Mouse (Mus musculus) heart, embryonic 14.5 days (tissue): ENCODE measurements around the gene Ppfibp2. TPM values are rescaled to one million over a fixed set of nuclear protein-coding genes. Genes with fewer than 3 reads are reported as not detected.

Experiments
- ATAC-seq: fragments of 200-750 bp; cut with Nextera tagmentation; 2 replicates; pipeline ENCODE4 v1.8.0; 2017; ENCODE audit warnings: low read depth, moderate TSS enrichment; ENCODE audit not compliant: insufficient number of reproducible peaks, insufficient read depth, low FRiP score
- H3K27ac ChIP-seq, 2 experiments: fragments of 200-500 bp in 1 of 2; fragments of 300-500 bp in 1 of 2; sonication (generic) in 1 of 2; replicated peaks in 1 of 2; 2 replicates each; pipeline ENCODE4 v1.5.1; 2012 to 2014; ENCODE audit warnings: low read depth in 2 of 2, low read length in 2 of 2, control low read depth in 1 of 2, mild to moderate bottlenecking in 1 of 2, mixed read lengths in 1 of 2; ENCODE audit not compliant: control insufficient read depth in 1 of 2, insufficient read depth in 1 of 2
- H3K27me3 ChIP-seq: fragments of 300-500 bp; sonication (generic); 2 replicates; pipeline ENCODE4 v1.6.1; 2014; ENCODE audit warnings: mild to moderate bottlenecking, low read length, control low read depth; ENCODE audit not compliant: control insufficient read depth, insufficient read depth
- H3K36me3 ChIP-seq: fragments of 300-500 bp; sonication (generic); 2 replicates; pipeline ENCODE4 v1.6.1; 2014; ENCODE audit warnings: mild to moderate bottlenecking, control low read depth, low read length, mixed read lengths; ENCODE audit not compliant: control insufficient read depth, insufficient read depth
- H3K4me1 ChIP-seq, 2 experiments: fragments of 200-500 bp in 1 of 2; fragments of 300-500 bp in 1 of 2; sonication (generic) in 1 of 2; 2 replicates each; pipeline ENCODE4 v1.6.1; 2012 to 2014; ENCODE audit warnings: low read length in 2 of 2, control low read depth in 1 of 2, mixed read lengths in 1 of 2; ENCODE audit not compliant: control insufficient read depth in 2 of 2, insufficient read depth in 2 of 2
- H3K4me2 ChIP-seq: fragments of 300-500 bp; sonication (generic); 2 replicates; pipeline ENCODE4 v1.6.1; 2014; ENCODE audit warnings: mild to moderate bottlenecking, low read length
- H3K4me3 ChIP-seq, 2 experiments: fragments of 200-500 bp in 1 of 2; fragments of 300-500 bp in 1 of 2; sonication (generic) in 1 of 2; 2 replicates each; pipeline ENCODE4 v1.5.1; 2012 to 2014; ENCODE audit warnings: low read length in 2 of 2, mild to moderate bottlenecking in 2 of 2, control low read depth in 1 of 2, low read depth in 1 of 2, moderate library complexity in 1 of 2; ENCODE audit not compliant: control insufficient read depth in 1 of 2, insufficient read depth in 1 of 2
- H3K9ac ChIP-seq: fragments of 300-500 bp; sonication (generic); 2 replicates; pipeline ENCODE4 v1.6.1; 2014; ENCODE audit warnings: mild to moderate bottlenecking, low read length
- H3K9me3 ChIP-seq: fragments of 300-500 bp; sonication (generic); 2 replicates; pipeline ENCODE4 v1.6.1; 2016; ENCODE audit warnings: low read length, control low read depth; ENCODE audit not compliant: control insufficient read depth
- WGBS: fragments of 180-500 bp; shearing (Covaris S2); extraction: QIAGEN DNeasy Blood & Tissue Kit; methylation state at CpG from one replicate; pipeline ENCODE4 v1.1.7; 2014; 5-methylcytosine and 5-hydroxymethylcytosine counted together
- polyA plus RNA-seq: library from polyadenylated mRNA; unstranded; fragments of >200 nt; fragmentation: Nextera tagmentation; extraction: Ambion mirVana; gene quantifications from 2 replicates; pipeline ENCODE4 v1.2.1, GENCODE M21; 2014

Ppfibp2 gene
- polyA plus RNA-seq, 1 experiment from 2014 or later: 7.3 TPM

DNA sequence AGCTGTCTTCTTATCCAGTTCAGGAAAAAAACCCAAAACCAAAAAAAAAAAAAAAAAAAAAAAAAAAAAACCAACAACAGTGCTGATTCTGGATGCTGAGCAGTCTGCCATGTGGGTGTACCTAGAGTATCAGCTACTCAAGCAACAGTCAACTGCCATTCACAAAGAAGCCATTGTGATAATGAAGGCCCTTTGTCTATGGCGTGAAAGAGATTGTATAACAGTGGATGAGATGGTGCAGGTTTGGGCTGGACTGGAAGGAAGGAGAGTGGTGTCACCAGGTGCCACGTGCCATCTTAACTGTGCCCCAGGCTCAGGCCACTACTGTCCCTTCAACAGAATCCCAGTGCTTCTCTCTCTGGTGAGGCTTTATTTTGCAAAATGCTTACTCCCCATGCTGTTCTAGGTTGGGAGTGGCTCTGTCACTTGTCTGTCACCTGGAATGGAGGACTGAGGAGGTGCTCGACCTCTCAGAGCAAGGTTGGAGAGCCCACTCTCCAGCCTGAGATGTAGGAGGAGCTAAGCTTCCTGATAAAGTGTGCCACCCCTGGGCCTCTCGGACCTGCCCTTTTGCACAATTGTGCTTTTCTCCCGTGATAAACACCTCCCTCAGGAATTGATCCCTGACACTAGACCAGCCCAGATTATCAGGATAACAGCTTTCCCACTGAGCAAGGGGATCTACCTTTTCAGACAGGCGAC lies 85.3 kb downstream of the Ppfibp2 start:
- peaks cover 8 to 21% of the 10 kb centered on the region in 2 experiments for H3K4me1 ChIP-seq
- no peak overlapping the region for H3K9ac ChIP-seq
- WGBS: 43% methylated on average over 6 of the region's 6 CpGs
- H3K27ac ChIP-seq: no peak overlapping the region
- ATAC-seq: no peak
- no peaks in the 10 kb centered on the region for H3K9me3 ChIP-seq
- 0 out of 2 replicates have a peak, but pooled peaks cover 4% of the 10 kb centered on the region for H3K36me3 ChIP-seq
- no peak overlapping the region for H3K4me3 ChIP-seq
- no peak overlapping the region for H3K4me2 ChIP-seq
- no peaks in the 10 kb centered on the region for H3K27me3 ChIP-seq

DNA sequence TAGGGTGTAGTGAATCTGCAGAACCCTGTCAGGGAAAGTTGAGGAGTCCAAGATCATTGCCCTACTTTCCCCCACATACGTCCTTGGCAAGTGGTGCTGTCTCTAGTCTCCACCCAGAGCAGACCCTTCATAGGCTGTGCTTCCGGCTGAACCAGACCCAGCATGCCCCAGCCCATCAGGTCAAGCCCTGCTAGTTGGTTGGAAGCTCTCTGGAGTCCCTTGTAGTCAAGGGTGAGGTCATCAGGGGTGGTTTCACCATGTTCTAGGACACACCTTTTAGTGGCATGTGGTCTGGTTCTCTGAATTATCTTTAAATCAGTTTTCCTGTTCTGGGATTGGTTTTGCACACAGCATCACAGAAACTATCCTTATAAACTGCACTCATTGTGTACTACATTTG lies 86.3 kb downstream of the Ppfibp2 start:
- Histone ChIP-seq H3K4me1 (peaks cover 8 to 21% of the 10 kb centered on the region in 2 experiments), H3K9me3 (no peaks in the 10 kb centered on the region), H3K27ac (no peak overlapping the region), H3K27me3 (no peaks in the 10 kb centered on the region), H3K9ac (no peak overlapping the region), H3K36me3 (0 out of 2 replicates have a peak, but pooled peaks cover 4% of the 10 kb centered on the region), H3K4me2 (no peak overlapping the region), H3K4me3 (no peak overlapping the region)
- no peak for ATAC-seq
- 55% methylated on average over 2 of the region's 2 CpGs for WGBS

DNA sequence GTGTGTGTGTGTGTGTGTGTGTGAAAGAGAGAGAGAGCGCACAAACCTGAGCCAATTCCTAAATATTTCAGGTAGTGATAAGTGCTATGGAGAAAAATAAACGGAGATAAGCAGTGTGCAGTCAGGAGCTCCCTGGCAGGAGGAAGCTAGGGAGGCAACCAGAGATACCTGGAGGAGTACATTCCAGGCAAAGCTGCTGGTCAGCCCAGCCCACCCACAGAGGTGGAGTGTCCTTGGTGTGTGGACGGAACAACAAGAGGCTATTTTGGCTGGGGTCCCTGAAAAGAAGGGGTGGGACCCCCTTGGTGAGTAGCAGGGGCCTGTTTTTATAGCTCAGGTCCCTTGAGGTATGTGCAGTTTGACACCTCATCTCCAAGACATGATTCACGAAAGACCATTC lies 88.2 kb downstream of the Ppfibp2 start:
- no peak for ATAC-seq
- no peak overlapping the region for H3K4me3 ChIP-seq
- H3K27ac ChIP-seq: no peak overlapping the region
- H3K9me3 ChIP-seq: no peaks in the 10 kb centered on the region
- WGBS: 61% methylated on average over 4 of the region's 4 CpGs
- no peak overlapping the region for H3K9ac ChIP-seq
- H3K4me2 ChIP-seq: no peak overlapping the region
- no peaks in the 10 kb centered on the region for H3K27me3 ChIP-seq
- H3K36me3 ChIP-seq: 0 out of 2 replicates have a peak, but pooled peaks cover 4% of the 10 kb centered on the region
- H3K4me1 ChIP-seq: peaks cover 8 to 21% of the 10 kb centered on the region in 2 experiments

DNA sequence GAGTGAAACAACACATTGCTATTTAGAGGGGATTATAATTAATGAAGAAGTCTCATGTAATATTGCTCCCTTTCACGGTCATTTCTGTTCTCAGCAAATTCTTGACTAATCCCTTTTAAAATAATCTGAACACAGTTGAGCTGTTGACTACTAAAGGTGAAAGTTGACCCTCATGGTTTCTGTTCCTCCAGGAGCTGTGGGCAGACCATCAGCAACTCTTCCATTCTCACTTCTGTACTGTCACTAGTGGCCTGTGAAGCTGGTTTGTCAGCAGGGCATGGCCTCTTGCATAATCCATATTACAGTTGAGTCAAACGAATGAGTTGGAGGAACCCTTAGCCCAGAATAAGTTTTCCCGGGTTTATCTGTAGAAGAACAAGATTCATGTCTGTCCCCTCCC lies 88.6 kb downstream of the Ppfibp2 start:
- WGBS: 81% methylated on average over 3 of the region's 3 CpGs
- peaks cover 8 to 20% of the 10 kb centered on the region in 2 experiments for H3K4me1 ChIP-seq
- H3K4me3 ChIP-seq: no peak overlapping the region
- no peak overlapping the region for H3K4me2 ChIP-seq
- no peaks in the 10 kb centered on the region for H3K27me3 ChIP-seq
- no peak overlapping the region for H3K27ac ChIP-seq
- H3K9me3 ChIP-seq: no peaks in the 10 kb centered on the region
- no peak for ATAC-seq
- 0 out of 2 replicates have a peak, but pooled peaks cover 4% of the 10 kb centered on the region for H3K36me3 ChIP-seq
- H3K9ac ChIP-seq: no peak overlapping the region

DNA sequence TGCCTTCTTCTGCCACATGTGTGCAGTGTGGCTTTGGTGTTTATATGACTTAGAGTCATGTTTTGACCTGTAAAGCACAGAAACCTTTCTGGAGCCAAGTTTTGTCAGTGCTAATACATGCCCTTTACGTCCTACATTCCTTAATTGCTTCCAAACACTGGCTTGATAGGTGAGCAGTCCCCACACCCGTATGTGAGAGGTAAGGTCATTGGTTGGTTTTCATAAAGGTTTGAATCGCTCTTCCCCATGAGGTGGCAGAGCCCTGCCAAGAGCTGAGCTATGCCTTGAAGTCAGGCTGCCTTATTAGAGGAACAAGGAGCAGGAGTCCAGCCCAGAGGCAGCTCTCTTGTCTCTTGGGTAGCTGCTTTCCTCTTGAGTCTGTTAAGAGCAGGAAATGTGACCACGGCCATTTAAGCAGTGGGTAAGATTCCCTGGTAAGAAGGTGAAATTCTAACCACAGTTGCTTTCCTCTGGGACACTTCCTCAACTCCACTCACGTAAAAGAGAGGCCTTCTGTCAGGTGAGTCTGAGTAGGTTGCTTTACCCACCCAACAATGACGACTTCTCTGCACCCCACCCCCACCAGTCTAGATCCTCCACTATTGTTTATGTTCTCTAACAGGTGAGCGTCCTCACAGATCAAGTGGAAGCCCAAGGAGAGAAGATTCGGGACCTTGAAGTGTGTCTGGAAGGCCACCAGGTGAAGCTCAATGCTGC lies 90.4 kb downstream of the Ppfibp2 start:
- Histone ChIP-seq H3K9ac (no peak overlapping the region), H3K4me1 (peaks cover 6 to 9% of the 10 kb centered on the region in 2 experiments), H3K4me3 (no peak overlapping the region), H3K4me2 (no peak overlapping the region), H3K27me3 (no peaks in the 10 kb centered on the region), H3K36me3 (0 out of 2 replicates have a peak, but pooled peaks cover 4% of the 10 kb centered on the region), H3K9me3 (no peaks in the 10 kb centered on the region), H3K27ac (no peak overlapping the region)
- no peak for ATAC-seq
- WGBS: 83% methylated on average over 8 of the region's 8 CpGs

DNA sequence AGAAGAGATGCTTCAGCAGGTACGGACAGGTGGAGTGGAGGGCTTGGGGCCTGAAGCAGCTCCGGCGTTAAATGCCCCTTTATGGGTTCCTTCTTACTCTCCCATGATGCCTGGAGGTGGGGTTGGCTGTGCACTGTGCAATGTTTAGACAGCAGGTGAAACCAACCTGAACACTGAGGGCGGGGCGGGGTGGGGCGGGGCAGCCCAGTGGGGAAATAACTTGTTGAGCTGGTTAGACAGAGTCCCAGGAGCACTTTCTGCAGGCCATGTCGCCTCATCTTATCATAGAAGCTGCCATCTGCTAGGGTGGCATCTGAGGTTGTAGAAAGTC lies 90.9 kb downstream of the Ppfibp2 start:
- WGBS: 86% methylated on average over 7 of the region's 7 CpGs
- Histone ChIP-seq H3K27ac (no peak overlapping the region), H3K36me3 (0 out of 2 replicates have a peak, but pooled peaks cover 4% of the 10 kb centered on the region), H3K9ac (no peak overlapping the region), H3K27me3 (no peaks in the 10 kb centered on the region), H3K4me3 (no peak overlapping the region), H3K9me3 (no peaks in the 10 kb centered on the region), H3K4me1 (peaks cover 5 to 10% of the 10 kb centered on the region in 2 experiments), H3K4me2 (no peak overlapping the region)
- no peak for ATAC-seq

DNA sequence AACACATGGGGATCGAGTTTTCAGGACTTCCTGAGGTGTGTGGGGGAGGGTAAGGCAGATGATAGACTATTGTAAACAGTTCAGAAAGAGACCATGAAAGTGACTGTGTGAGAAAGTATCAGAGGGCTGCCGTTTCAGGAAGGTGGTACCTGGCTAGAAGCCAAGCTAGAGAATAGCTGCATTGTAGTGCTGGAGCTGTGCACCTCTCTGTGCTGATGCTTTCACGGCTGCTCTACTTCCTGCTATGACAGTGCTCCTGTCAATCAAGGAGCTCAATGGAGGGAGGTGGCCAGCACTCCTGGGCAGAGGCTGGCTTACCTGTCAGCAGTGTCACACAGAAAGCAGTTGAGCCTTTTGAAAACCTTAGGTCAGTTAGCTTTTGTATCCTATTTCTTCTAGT lies 92.4 kb downstream of the Ppfibp2 start:
- H3K36me3 ChIP-seq: 0 out of 2 replicates have a peak, but pooled peaks cover 4% of the 10 kb centered on the region
- peaks cover 12 to 17% of the 10 kb centered on the region in 2 experiments for H3K4me1 ChIP-seq
- H3K4me2 ChIP-seq: no peak overlapping the region
- no peaks in the 10 kb centered on the region for H3K27me3 ChIP-seq
- no peak overlapping the region for H3K9ac ChIP-seq
- H3K4me3 ChIP-seq: no peak overlapping the region
- no peak overlapping the region for H3K27ac ChIP-seq
- no peak for ATAC-seq
- WGBS: 25% methylated on average over 3 of the region's 3 CpGs
- no peaks in the 10 kb centered on the region for H3K9me3 ChIP-seq
